Mouse (Mus musculus) thymus, adult 2 months (tissue): ENCODE measurements at regions not wholly inside any gene's neighbourhood (a gene's known extent, or its start where the extent isn't known, plus 50 kb on each side); places are given as distances from the start of the nearest gene placed in this dataset.

ENCODE experiments used
- CTCF ChIP-seq: fragments of 200-500 bp; IDR thresholded peaks from 2 replicates; pipeline ENCODE4 v1.5.1; 2012; ENCODE audit warnings: mild to moderate bottlenecking, control low read depth, low read length, moderate library complexity, borderline replicate concordance; ENCODE audit not compliant: control insufficient read depth, poor library complexity, insufficient read depth; ENCODE audit errors: extremely low read depth
- POLR2A ChIP-seq: fragments of 200-500 bp; IDR thresholded peaks from 2 replicates; pipeline ENCODE4 v1.6.1; 2012; ENCODE audit warnings: mild to moderate bottlenecking, low read length, control low read depth, moderate library complexity; ENCODE audit not compliant: control insufficient read depth, poor library complexity, insufficient read depth; ENCODE audit errors: extremely low read depth

DNA sequence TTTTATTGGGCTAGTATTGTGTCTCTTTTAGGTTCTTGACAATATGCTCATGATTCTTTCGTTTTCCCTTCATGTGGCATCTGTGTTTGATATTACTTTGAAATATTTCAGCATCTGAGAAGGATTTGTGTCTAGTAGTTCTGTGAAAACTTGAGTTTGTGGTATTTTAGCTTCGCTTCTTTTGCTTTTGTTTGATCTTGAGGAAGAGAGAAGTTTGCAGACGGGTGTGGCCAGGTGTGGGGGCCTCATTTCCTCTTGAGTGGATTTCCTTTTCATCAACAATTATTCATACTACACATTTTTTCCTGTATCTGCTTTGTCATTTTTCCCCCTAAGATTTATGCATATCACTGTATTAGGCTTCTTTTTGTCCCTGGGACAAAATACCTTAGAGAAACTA is 52.8 kb upstream of the Uxs1 start:
- no peak for TF ChIP-seq CTCF
- TF ChIP-seq POLR2A, result no peak
